Mouse (Mus musculus) liver, embryonic 14.5 days (tissue): ENCODE results near the gene Zfp800.

Experiments
- CTCF ChIP-seq: IDR thresholded peaks from 2 replicates; pipeline ENCODE4 v1.5.1; 2016; ENCODE audit warnings: antibody characterized with exemption, low read depth, control low read depth
- EP300 ChIP-seq: IDR thresholded peaks from 2 replicates; pipeline ENCODE4 v1.6.1; 2016; ENCODE audit warnings: antibody characterized with exemption, low read depth

DNA sequence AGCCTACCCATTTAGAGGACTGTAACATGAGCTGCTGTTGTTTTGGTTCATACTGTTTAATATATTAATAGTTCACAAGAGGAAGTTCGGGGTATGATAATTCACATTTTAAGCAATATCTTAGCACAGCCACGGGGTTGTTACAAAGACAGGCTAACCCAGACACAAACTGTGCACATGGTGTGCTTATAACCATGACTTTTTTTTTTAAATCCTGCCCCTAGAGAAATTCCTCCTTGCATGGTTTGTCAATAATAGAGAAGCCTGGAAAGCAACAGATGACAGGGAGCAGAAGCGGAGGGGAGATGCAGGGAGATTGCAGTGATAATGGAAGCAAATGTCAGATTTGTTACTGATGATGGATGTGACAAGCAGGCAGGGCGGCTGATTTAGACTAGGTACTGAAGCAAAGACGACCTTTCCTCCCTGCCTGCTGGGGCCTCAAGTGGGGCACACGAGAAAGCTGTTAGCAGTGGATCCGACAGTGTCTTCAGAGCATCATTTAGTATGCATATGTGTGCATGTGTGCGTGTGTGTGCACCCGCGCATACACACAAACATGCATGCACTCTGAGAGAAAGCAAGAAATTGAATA is 68.7 kb downstream of the Zfp800 start:
- TF ChIP-seq CTCF, result no peak
- no peak for TF ChIP-seq EP300
